Mouse (Mus musculus): ENCODE results near the gene Chrdl2.

DNA sequence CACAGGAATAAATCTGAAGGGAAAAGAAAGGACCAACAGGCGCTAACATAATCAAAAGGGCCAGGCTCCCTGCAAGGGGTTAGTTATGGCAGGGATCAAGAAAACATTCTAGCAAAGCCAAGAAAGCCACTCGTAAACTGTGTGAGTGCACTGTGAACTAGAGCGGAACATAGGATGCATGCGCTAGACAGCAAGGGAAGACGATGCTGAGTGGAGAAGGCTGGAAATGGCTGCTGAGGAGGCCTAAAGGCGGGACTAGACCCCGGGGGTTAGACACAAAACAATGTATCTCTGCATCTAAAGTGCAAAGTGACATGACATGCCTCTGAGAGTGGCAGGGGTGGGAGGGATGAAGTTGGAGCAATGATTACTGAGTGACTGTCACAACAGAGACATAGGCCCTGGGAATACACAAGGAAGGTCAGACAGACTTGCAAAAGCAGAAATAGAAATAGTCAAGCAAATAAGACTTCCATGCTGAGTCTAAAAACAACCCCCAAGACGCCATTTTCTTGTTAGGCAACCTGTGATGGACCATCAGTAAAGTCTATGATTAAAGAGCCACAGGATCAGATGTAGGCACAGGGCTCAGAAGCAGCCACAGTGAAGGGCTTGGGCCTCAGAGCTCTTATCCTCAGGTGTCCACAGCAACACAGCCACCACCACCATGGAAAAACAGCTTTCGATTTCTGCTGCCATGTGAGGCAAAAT, 39.8 kb upstream of the Chrdl2 start:
- no peak for TF ChIP-seq CTCF (IDR thresholded peaks at IDR 0.05; ENCODE audit: borderline replicate concordance, insufficient read depth, low read depth, low read length)
- no peak for TF ChIP-seq POLR2A (IDR thresholded peaks at IDR 0.05; ENCODE audit: borderline replicate concordance, insufficient read depth, low read length)
